Mouse (Mus musculus) forebrain, embryonic 11.5 days (tissue): ENCODE results near the gene Sgms1. TPM values are rescaled to one million over a fixed set of nuclear protein-coding genes. Genes with fewer than 3 reads are reported as not detected.

Experiments used
- ATAC-seq: fragments of 200-750 bp; cut with Nextera tagmentation; replicated peaks from 2 replicates; pipeline ENCODE4 v1.8.0; 2017; ENCODE audit warnings: moderate TSS enrichment; ENCODE audit not compliant: low FRiP score
- DNase-seq: peaks from one replicate; pipeline ENCODE4 v3.0.0-alpha.2; 2017; ENCODE audit warnings: low spot score
- H3K27ac ChIP-seq: fragments of 300-500 bp; sonication (generic); 2 replicates; pipeline ENCODE4 v1.5.1; 2014; ENCODE audit warnings: low read depth, low read length
- H3K27me3 ChIP-seq: fragments of 300-500 bp; sonication (generic); 2 replicates; pipeline ENCODE4 v1.6.1; 2014; ENCODE audit warnings: mild to moderate bottlenecking, low read length, mixed read lengths; ENCODE audit not compliant: control insufficient read depth, insufficient read depth
- H3K36me3 ChIP-seq: fragments of 300-500 bp; sonication (generic); 2 replicates; pipeline ENCODE4 v1.6.1; 2014; ENCODE audit warnings: mild to moderate bottlenecking, low read length, moderate library complexity, mixed read lengths; ENCODE audit not compliant: control insufficient read depth, insufficient read depth
- H3K4me1 ChIP-seq: fragments of 300-500 bp; sonication (generic); replicated peaks from 2 replicates; pipeline ENCODE4 v1.6.1; 2014; ENCODE audit warnings: low read length, mixed read lengths; ENCODE audit not compliant: control insufficient read depth, insufficient read depth
- H3K4me2 ChIP-seq: fragments of 300-500 bp; sonication (generic); 2 replicates; pipeline ENCODE4 v1.6.1; 2014; ENCODE audit warnings: low read depth, mild to moderate bottlenecking, low read length, moderate library complexity, mixed read lengths; ENCODE audit not compliant: severe bottlenecking
- H3K4me3 ChIP-seq: fragments of 300-500 bp; sonication (generic); 2 replicates; pipeline ENCODE4 v1.5.1; 2014; ENCODE audit warnings: low read depth, low read length
- H3K9ac ChIP-seq: fragments of 300-500 bp; sonication (generic); 2 replicates; pipeline ENCODE4 v1.6.1; 2014; ENCODE audit warnings: low read length
- H3K9me3 ChIP-seq: fragments of 300-500 bp; sonication (generic); 2 replicates; pipeline ENCODE4 v1.6.1; 2016; ENCODE audit warnings: low read length, mixed read lengths; ENCODE audit not compliant: control insufficient read depth
- WGBS: fragments of 180-500 bp; shearing (Covaris S2); extraction: QIAGEN DNeasy Blood & Tissue Kit; methylation state at CpG from one replicate; pipeline ENCODE4 v1.1.7; 2014; 5-methylcytosine and 5-hydroxymethylcytosine counted together
- polyA plus RNA-seq: library from polyadenylated mRNA; unstranded; fragments of >200 nt; fragmentation: Nextera tagmentation; extraction: Ambion mirVana; gene quantifications from 2 replicates; pipeline ENCODE4 v1.2.1, GENCODE M21; 2014

Gene Sgms1
- polyA plus RNA-seq, 1 experiment from 2014 or later = 17.8 TPM

- no peak overlapping the region for H3K27ac ChIP-seq
- ATAC-seq (no peak), DNase-seq (no peak)
- H3K9ac ChIP-seq = no peak overlapping the region
- 76% methylated on average over 6 of the region's 6 CpGs for WGBS
- H3K4me3 ChIP-seq = no peak overlapping the region
- no peak overlapping the region for H3K4me2 ChIP-seq
- no peaks in the 10 kb centered on the region for H3K4me1 ChIP-seq
- no peaks in the 10 kb centered on the region for H3K36me3 ChIP-seq
- H3K27me3 ChIP-seq = no peaks in the 10 kb centered on the region
- H3K9me3 ChIP-seq = no peaks in the 10 kb centered on the region
These were observed 154.6 kb downstream of the Sgms1 start for GRCm38 (mm10) chr19:32234717-32235434.

- Histone ChIP-seq H3K9me3 (no peaks in the 10 kb centered on the region), H3K4me2 (no peak overlapping the region), H3K27ac (no peak overlapping the region), H3K9ac (no peak overlapping the region), H3K4me3 (no peak overlapping the region), H3K27me3 (no peaks in the 10 kb centered on the region), H3K4me1 (no peaks in the 10 kb centered on the region), H3K36me3 (no peaks in the 10 kb centered on the region)
- DNase-seq (no peak), ATAC-seq (no peak)
- 82% methylated on average over 10 of the region's 10 CpGs for WGBS
These were observed 158.2 kb downstream of the Sgms1 start for GRCm38 (mm10) chr19:32231292-32231691.

GRCm38 (mm10) chr19:32230798-32231197 lies 158.7 kb downstream of the Sgms1 start:
- Histone ChIP-seq H3K9ac (no peak overlapping the region), H3K27ac (no peak overlapping the region), H3K36me3 (no peaks in the 10 kb centered on the region), H3K4me3 (no peak overlapping the region), H3K27me3 (no peaks in the 10 kb centered on the region), H3K4me2 (no peak overlapping the region), H3K9me3 (no peaks in the 10 kb centered on the region), H3K4me1 (no peaks in the 10 kb centered on the region)
- 74% methylated on average over 5 of the region's 5 CpGs for WGBS
- no peak for DNase-seq
- no peak for ATAC-seq

GRCm38 (mm10) chr19:32230301-32230700 lies 159.2 kb downstream of the Sgms1 start:
- WGBS = 80% methylated on average over 5 of the region's 5 CpGs
- H3K9ac ChIP-seq = no peak overlapping the region
- ATAC-seq = no peak

DNA sequence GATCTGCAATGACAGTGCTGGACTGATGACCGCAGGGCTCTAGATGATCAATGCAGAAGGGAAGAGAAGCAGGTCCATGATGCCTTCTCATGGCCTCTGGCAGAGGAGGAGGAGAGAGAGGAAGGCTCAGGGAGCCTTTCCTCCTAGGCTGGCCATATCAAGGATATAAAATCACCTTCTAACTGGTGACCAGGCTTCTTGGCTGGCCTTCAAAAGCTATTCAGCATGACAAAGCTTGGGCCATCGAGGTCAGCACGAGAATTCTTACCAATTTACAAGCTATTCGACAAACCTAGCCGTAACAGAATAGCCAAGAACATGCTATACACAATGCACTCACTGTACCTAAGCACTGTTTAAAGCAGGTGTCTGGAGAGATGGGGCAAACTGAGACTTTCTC lies 159.7 kb downstream of the Sgms1 start:
- ATAC-seq = no peak
- H3K4me2 ChIP-seq = no peak overlapping the region
- H3K27me3 ChIP-seq = no peaks in the 10 kb centered on the region
- no peak overlapping the region for H3K9ac ChIP-seq
- no peaks in the 10 kb centered on the region for H3K9me3 ChIP-seq
- no peak for DNase-seq
- no peaks in the 10 kb centered on the region for H3K4me1 ChIP-seq
- no peak overlapping the region for H3K4me3 ChIP-seq
- 82% methylated on average over 5 of the region's 5 CpGs for WGBS
- no peak overlapping the region for H3K27ac ChIP-seq
- no peaks in the 10 kb centered on the region for H3K36me3 ChIP-seq

More at GRCm38 (mm10) chr19:32230301-32230700, 159.2 kb downstream of the Sgms1 start:
- no peaks in the 10 kb centered on the region for H3K27me3 ChIP-seq
- no peaks in the 10 kb centered on the region for H3K9me3 ChIP-seq
- no peak overlapping the region for H3K4me3 ChIP-seq
- H3K27ac ChIP-seq = no peak overlapping the region
- H3K36me3 ChIP-seq = no peaks in the 10 kb centered on the region
- H3K4me1 ChIP-seq = no peaks in the 10 kb centered on the region
- no peak overlapping the region for H3K4me2 ChIP-seq
- no peak for DNase-seq

DNA sequence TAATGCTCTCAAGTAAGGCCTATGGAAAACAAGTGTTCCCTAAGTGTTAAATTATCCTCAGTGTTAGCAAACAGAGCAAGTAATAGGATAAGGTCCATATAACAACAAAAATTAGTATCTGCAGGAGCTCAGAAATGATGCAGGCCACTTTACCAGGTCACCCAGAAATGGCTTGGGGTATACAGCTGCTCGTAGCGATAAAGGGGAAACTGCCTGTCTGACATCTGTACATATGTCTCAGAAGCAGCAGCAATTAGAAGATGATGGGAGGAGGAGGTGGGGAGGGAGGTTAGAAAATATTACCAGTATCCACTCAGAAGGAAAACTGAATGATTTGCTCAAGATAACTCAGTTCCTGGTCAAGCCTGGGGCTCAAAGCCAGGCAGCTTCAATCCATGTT lies 162.3 kb downstream of the Sgms1 start:
- no peaks in the 10 kb centered on the region for H3K27me3 ChIP-seq
- no peaks in the 10 kb centered on the region for H3K9me3 ChIP-seq
- H3K9ac ChIP-seq = no peak overlapping the region
- no peak overlapping the region for H3K4me3 ChIP-seq
- H3K4me2 ChIP-seq = no peak overlapping the region
- 93% methylated on average over 2 of the region's 2 CpGs for WGBS
- no peaks in the 10 kb centered on the region for H3K4me1 ChIP-seq
- H3K36me3 ChIP-seq = no peaks in the 10 kb centered on the region
- no peak for DNase-seq
- no peak overlapping the region for H3K27ac ChIP-seq
- no peak for ATAC-seq

- Histone ChIP-seq H3K4me1 (no peaks in the 10 kb centered on the region), H3K36me3 (no peaks in the 10 kb centered on the region), H3K9ac (no peak overlapping the region), H3K27ac (no peak overlapping the region), H3K4me3 (no peak overlapping the region), H3K4me2 (no peak overlapping the region), H3K27me3 (no peaks in the 10 kb centered on the region), H3K9me3 (no peaks in the 10 kb centered on the region)
- ATAC-seq = no peak
- DNase-seq = no peak
- 77% methylated on average over 9 of the region's 9 CpGs for WGBS
These were observed 164.4 kb downstream of the Sgms1 start for GRCm38 (mm10) chr19:32225097-32225490.

GRCm38 (mm10) chr19:32224318-32225096 lies 165.0 kb downstream of the Sgms1 start:
- 93% methylated on average over 2 of the region's 2 CpGs for WGBS
- H3K9ac ChIP-seq = no peak overlapping the region
- DNase-seq (no peak), ATAC-seq (no peak)
- no peak overlapping the region for H3K4me3 ChIP-seq
- H3K36me3 ChIP-seq = no peaks in the 10 kb centered on the region
- H3K9me3 ChIP-seq = no peaks in the 10 kb centered on the region
- H3K27me3 ChIP-seq = no peaks in the 10 kb centered on the region
- H3K27ac ChIP-seq = no peak overlapping the region
- no peaks in the 10 kb centered on the region for H3K4me1 ChIP-seq
- H3K4me2 ChIP-seq = no peak overlapping the region
